Mouse (Mus musculus) kidney, postnatal 25 days (tissue): ENCODE measurements at regions not wholly inside any gene's neighbourhood (a gene's known extent, or its start where the extent isn't known, plus 50 kb on each side); places are given as distances from the start of the nearest gene placed in this dataset.

Source experiments
- DNase-seq, 2 experiments: peaks; one replicate each; pipeline ENCODE4 v3.0.0; 2021; ENCODE audit warnings: mixed read lengths in 2 of 2

- no peak for DNase-seq
Observed at GRCm38 (mm10) chr8:11092348-11092747, 84.1 kb upstream of the Irs2 start.

GRCm38 (mm10) chr8:11091675-11092345 lies 83.6 kb upstream of the Irs2 start:
- DNase-seq, result no peak

- peak in 1 of 2 experiments; percentile 47 for DNase-seq
Observed at GRCm38 (mm10) chr8:11088946-11089665, 80.8 kb upstream of the Irs2 start.

GRCm38 (mm10) chr8:11085244-11085643 lies 77.0 kb upstream of the Irs2 start:
- DNase-seq, result no peak

GRCm38 (mm10) chr8:11084051-11084533 lies 75.8 kb upstream of the Irs2 start:
- DNase-seq, result peak in 1 of 2 experiments; percentile 11

GRCm38 (mm10) chr8:11080813-11081212 lies 72.6 kb upstream of the Irs2 start:
- no peak for DNase-seq

- DNase-seq, result no peak
Observed at GRCm38 (mm10) chr8:11079805-11080204, 71.5 kb upstream of the Irs2 start.

GRCm38 (mm10) chr8:11077138-11077537 lies 68.9 kb upstream of the Irs2 start:
- DNase-seq, result no peak

- DNase-seq, result peak; percentile 10 to 47
Observed at GRCm38 (mm10) chr8:11071162-11071561, 62.9 kb upstream of the Irs2 start.

- DNase-seq, result peak in 1 of 2 experiments; percentile 7
Observed at GRCm38 (mm10) chr8:11067450-11067849, 59.2 kb upstream of the Irs2 start.

- DNase-seq, result peak in 1 of 2 experiments; percentile 4
Observed at GRCm38 (mm10) chr8:11065990-11066389, 57.7 kb upstream of the Irs2 start.

- no peak for DNase-seq
Observed at GRCm38 (mm10) chr8:11065303-11065702, 57.0 kb upstream of the Irs2 start.

- DNase-seq, result no peak
Observed at GRCm38 (mm10) chr8:11063058-11063457, 54.8 kb upstream of the Irs2 start.

GRCm38 (mm10) chr8:11062348-11062946 lies 54.2 kb upstream of the Irs2 start:
- no peak for DNase-seq

GRCm38 (mm10) chr8:11061711-11062110 lies 53.5 kb upstream of the Irs2 start:
- no peak for DNase-seq

GRCm38 (mm10) chr8:11060604-11061003 lies 52.3 kb upstream of the Irs2 start:
- DNase-seq, result no peak

- DNase-seq, result no peak
Observed at GRCm38 (mm10) chr8:11058392-11058791, 50.1 kb upstream of the Irs2 start.
